Mouse (Mus musculus) G1E (cell line): Measurements from ENCODE around the gene Rnf6. TPM values are rescaled to one million over a fixed set of nuclear protein-coding genes. Genes with fewer than 3 reads are reported as not detected.

Experiments used
- ATAC-seq: 2 replicates; pipeline ENCODE4 v1.8.0; 2016; ENCODE audit warnings: mild to moderate bottlenecking; ENCODE audit not compliant: insufficient number of reproducible peaks, poor library complexity, low FRiP score, severe bottlenecking; ENCODE audit errors: extremely low read depth
- DNase-seq: peaks from one replicate; pipeline ENCODE4 v3.0.0; 2012; ENCODE audit warnings: low spot score
- H3K27me3 ChIP-seq: 2 replicates; pipeline ENCODE4 v1.6.1; 2012; ENCODE audit warnings: mild to moderate bottlenecking, low read length, inconsistent platforms; ENCODE audit not compliant: insufficient read depth
- H3K36me3 ChIP-seq: replicated peaks from 2 replicates; pipeline ENCODE3; 2012; ENCODE audit warnings: mild to moderate bottlenecking, inconsistent platforms
- H3K4me1 ChIP-seq: 2 replicates; pipeline ENCODE4 v1.6.1; 2012; ENCODE audit warnings: low read depth, low read length, inconsistent platforms, mixed read lengths; ENCODE audit not compliant: insufficient read depth
- H3K4me3 ChIP-seq: 2 replicates; pipeline ENCODE4 v1.5.1; 2012; ENCODE audit warnings: low read depth, mild to moderate bottlenecking, inconsistent platforms, low read length, moderate library complexity, mixed read lengths
- H3K9me3 ChIP-seq: replicated peaks from 2 replicates; pipeline ENCODE4 v1.6.1; 2012; ENCODE audit warnings: inconsistent platforms
- CTCF ChIP-seq: IDR thresholded peaks from 2 replicates; pipeline ENCODE4 v1.5.1; 2012; ENCODE audit warnings: low read depth, low read length, inconsistent platforms, mixed read lengths
- GATA1 ChIP-seq: IDR thresholded peaks from 2 replicates; pipeline ENCODE4 v1.6.1; 2012; ENCODE audit warnings: borderline replicate concordance, low read length, inconsistent platforms, mixed read lengths
- GATA2 ChIP-seq: IDR thresholded peaks from 2 replicates; pipeline ENCODE4 v1.6.1; 2012; ENCODE audit warnings: low read depth, low read length, inconsistent platforms, borderline replicate concordance
- POLR2AphosphoS5 ChIP-seq: IDR thresholded peaks from 2 replicates; pipeline ENCODE4 v1.6.1; 2012; ENCODE audit warnings: low read depth, low read length, inconsistent platforms; ENCODE audit not compliant: insufficient replicate concordance
- TAL1 ChIP-seq: conservative IDR thresholded peaks from 2 replicates; pipeline ENCODE4 v1.6.1; 2012; ENCODE audit warnings: low read depth, low read length, inconsistent platforms, mixed read lengths
- polyA plus RNA-seq: library from polyadenylated mRNA; stranded (reverse); fragments of >175 nt; gene quantifications from 2 replicates; pipeline ENCODE4 v1.2.3, GENCODE M21; 2012
- total RNA-seq, 2 experiments: library from RNA; stranded (forward) in 1 of 2; stranded (reverse) in 1 of 2; fragments of 200-1000 nt in 1 of 2; fragments of >200 nt in 1 of 2; fragmentation: Nextera tagmentation in 1 of 2; gene quantifications; 2 replicates each; pipeline ENCODE4 v1.2.3; 2014 to 2017

Rnf6 gene
- total and polyA plus RNA-seq, 3 experiments, result 13.9 to 62.6 (median 56.4) TPM

GRCm38 (mm10) chr5:146251663-146252429 is 30.5 kb upstream of the Rnf6 start:
- H3K27me3 ChIP-seq, result no peaks in the 10 kb centered on the region
- H3K9me3 ChIP-seq, result no peaks in the 10 kb centered on the region
- ATAC-seq (no peak), DNase-seq (no peak)
- H3K36me3 ChIP-seq, result peaks cover 65% of the 10 kb centered on the region
- TF ChIP-seq CTCF (no peak), GATA1 (no peak), GATA2 (no peak), POLR2AphosphoS5 (no peak), TAL1 (no peak)
- H3K4me3 ChIP-seq, result no peak overlapping the region
- H3K4me1 ChIP-seq, result peaks cover 33% of the 10 kb centered on the region

- no peaks in the 10 kb centered on the region for H3K27me3 ChIP-seq
- no peaks in the 10 kb centered on the region for H3K9me3 ChIP-seq
- peaks cover 71% of the 10 kb centered on the region for H3K36me3 ChIP-seq
- no peak for TF ChIP-seq GATA2
- no peak for TF ChIP-seq CTCF
- TF ChIP-seq TAL1, result no peak
- no peak for TF ChIP-seq POLR2AphosphoS5
- no peak for TF ChIP-seq GATA1
- peaks cover 42% of the 10 kb centered on the region for H3K4me1 ChIP-seq
- ATAC-seq, result peak; percentile 55; the same call in 1 of the 2 replicates
- H3K4me3 ChIP-seq, result no peak overlapping the region
- DNase-seq, result no peak
Measured at GRCm38 (mm10) chr5:146250369-146251075, 29.2 kb upstream of the Rnf6 start.

DNA sequence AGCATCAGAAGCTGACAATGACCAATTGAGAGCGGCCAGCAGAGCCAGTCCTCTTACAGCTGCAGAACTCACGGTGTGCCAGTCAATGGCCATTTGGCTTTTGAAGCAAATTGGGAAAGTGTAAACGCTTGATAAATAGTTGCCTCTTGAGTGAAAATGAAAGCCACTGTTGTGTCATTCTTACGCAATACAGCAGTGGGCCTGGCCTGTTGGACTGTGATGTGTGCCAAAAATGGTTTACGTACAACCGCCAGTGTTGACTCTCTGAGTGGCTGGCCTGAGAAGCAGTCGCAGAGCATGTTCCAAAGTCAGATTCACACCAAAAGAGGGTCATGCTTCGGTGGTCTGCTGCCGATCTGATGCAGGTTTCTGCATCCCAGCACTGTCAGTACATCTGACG is 27.4 kb upstream of the Rnf6 start:
- DNase-seq (no peak), ATAC-seq (no peak)
- peaks cover 46% of the 10 kb centered on the region for H3K4me1 ChIP-seq
- no peaks in the 10 kb centered on the region for H3K9me3 ChIP-seq
- TF ChIP-seq GATA1 (no peak), CTCF (no peak), TAL1 (no peak), GATA2 (no peak), POLR2AphosphoS5 (no peak)
- H3K27me3 ChIP-seq, result no peaks in the 10 kb centered on the region
- H3K36me3 ChIP-seq, result peaks cover 62% of the 10 kb centered on the region
- H3K4me3 ChIP-seq, result no peak overlapping the region

GRCm38 (mm10) chr5:146247709-146248108 is 26.4 kb upstream of the Rnf6 start:
- Histone ChIP-seq H3K36me3 (peaks cover 62% of the 10 kb centered on the region), H3K4me1 (peaks cover 50% of the 10 kb centered on the region)

GRCm38 (mm10) chr5:146246386-146246785 is 25.0 kb upstream of the Rnf6 start:
- no peaks in the 10 kb centered on the region for H3K9me3 ChIP-seq
- peaks cover 61% of the 10 kb centered on the region for H3K36me3 ChIP-seq
- ATAC-seq (no peak), DNase-seq (no peak)
- H3K4me3 ChIP-seq, result no peak overlapping the region
- H3K27me3 ChIP-seq, result no peaks in the 10 kb centered on the region
- H3K4me1 ChIP-seq, result peaks cover 53% of the 10 kb centered on the region
- no peak for TF ChIP-seq GATA2
- TF ChIP-seq CTCF, result no peak
- TF ChIP-seq GATA1, result no peak
- no peak for TF ChIP-seq POLR2AphosphoS5
- TF ChIP-seq TAL1, result no peak

More at GRCm38 (mm10) chr5:146247709-146248108, 26.4 kb upstream of the Rnf6 start:
- H3K4me3 ChIP-seq, result no peak overlapping the region
- ATAC-seq (no peak), DNase-seq (no peak)
- TF ChIP-seq CTCF, result no peak
- TF ChIP-seq POLR2AphosphoS5, result no peak
- TF ChIP-seq TAL1, result no peak
- TF ChIP-seq GATA2, result no peak
- TF ChIP-seq GATA1, result no peak
- no peaks in the 10 kb centered on the region for H3K9me3 ChIP-seq
- no peaks in the 10 kb centered on the region for H3K27me3 ChIP-seq

DNA sequence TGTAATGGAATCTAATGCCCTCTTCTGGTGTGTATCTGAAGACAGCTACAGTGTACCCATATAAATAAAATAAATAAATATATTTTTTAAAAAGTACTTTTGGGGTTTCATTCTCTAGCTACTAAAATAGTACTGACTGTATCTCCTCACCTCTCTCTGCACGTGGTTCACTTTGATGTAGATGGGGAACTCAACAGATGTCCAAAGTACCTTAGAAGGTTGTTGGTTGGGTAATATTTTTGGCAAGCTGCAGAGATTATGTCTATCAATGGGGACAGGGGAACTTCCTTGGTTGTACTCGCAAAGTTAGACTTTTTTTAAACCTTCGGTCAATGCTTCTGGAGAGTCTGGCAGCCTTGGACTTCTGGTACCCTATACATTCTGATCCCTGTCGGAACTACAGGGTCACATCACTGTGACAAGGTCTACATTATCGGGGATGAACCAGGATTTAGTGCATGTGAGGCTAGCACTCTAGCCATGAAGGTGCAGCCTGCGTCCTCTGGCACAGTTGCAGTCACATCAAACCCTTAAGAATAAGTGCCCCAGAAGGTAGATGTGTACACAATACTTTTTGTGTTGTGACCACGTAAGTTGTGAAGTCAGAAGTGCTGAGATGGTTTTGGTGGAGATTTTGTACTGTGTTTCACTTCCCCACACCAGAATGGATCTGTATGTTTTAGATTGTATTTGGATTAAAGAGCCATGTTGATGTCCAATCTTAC is 24.5 kb upstream of the Rnf6 start:
- H3K4me1 ChIP-seq, result peaks cover 50% of the 10 kb centered on the region
- no peak for TF ChIP-seq GATA1
- no peak for TF ChIP-seq CTCF
- no peak for TF ChIP-seq GATA2
- TF ChIP-seq TAL1, result no peak
- no peak for TF ChIP-seq POLR2AphosphoS5
- H3K9me3 ChIP-seq, result no peaks in the 10 kb centered on the region
- peaks cover 62% of the 10 kb centered on the region for H3K36me3 ChIP-seq
- no peak overlapping the region for H3K4me3 ChIP-seq
- no peak for DNase-seq
- no peaks in the 10 kb centered on the region for H3K27me3 ChIP-seq
- ATAC-seq, result no peak
